Mouse (Mus musculus): ENCODE data around the gene Lingo2. TPM values are rescaled to one million over a fixed set of nuclear protein-coding genes. Genes with fewer than 3 reads are reported as not detected.

Lingo2 gene
- total RNA-seq, 1 experiment from 2014 or later = 0.81 TPM

GRCm38 (mm10) chr4:35927722-35928121, 1023.8 kb downstream of the Lingo2 start:
- no peak for ATAC-seq (ENCODE audit: extremely low read depth, insufficient number of reproducible peaks, low FRiP score, poor library complexity, severe bottlenecking)

GRCm38 (mm10) chr4:35917453-35917852, 1034.1 kb downstream of the Lingo2 start:
- no peak for ATAC-seq (ENCODE audit: extremely low read depth, insufficient number of reproducible peaks, low FRiP score, poor library complexity, severe bottlenecking)

- ATAC-seq (ENCODE audit: extremely low read depth, insufficient number of reproducible peaks, low FRiP score, poor library complexity, severe bottlenecking) = no peak
Measured at GRCm38 (mm10) chr4:35897769-35898564, 1053.6 kb downstream of the Lingo2 start.

GRCm38 (mm10) chr4:35885591-35886542, 1065.7 kb downstream of the Lingo2 start:
- ATAC-seq (ENCODE audit: extremely low read depth, insufficient number of reproducible peaks, low FRiP score, poor library complexity, severe bottlenecking) = no peak

GRCm38 (mm10) chr4:35884946-35885460, 1066.5 kb downstream of the Lingo2 start:
- no peak for ATAC-seq (ENCODE audit: extremely low read depth, insufficient number of reproducible peaks, low FRiP score, poor library complexity, severe bottlenecking)

- no peak for ATAC-seq (ENCODE audit: extremely low read depth, insufficient number of reproducible peaks, low FRiP score, poor library complexity, severe bottlenecking)
Measured at GRCm38 (mm10) chr4:35846518-35846917, 1105.0 kb downstream of the Lingo2 start.

- no peak for ATAC-seq (ENCODE audit: extremely low read depth, insufficient number of reproducible peaks, low FRiP score, poor library complexity, severe bottlenecking)
Measured at GRCm38 (mm10) chr4:35845140-35845539, 1106.4 kb downstream of the Lingo2 start.

- no peak for ATAC-seq (ENCODE audit: extremely low read depth, insufficient number of reproducible peaks, low FRiP score, poor library complexity, severe bottlenecking)
Measured at GRCm38 (mm10) chr4:35844518-35844917, 1107.0 kb downstream of the Lingo2 start.

GRCm38 (mm10) chr4:35823322-35823870, 1128.2 kb downstream of the Lingo2 start:
- ATAC-seq (ENCODE audit: extremely low read depth, insufficient number of reproducible peaks, low FRiP score, poor library complexity, severe bottlenecking) = no peak

GRCm38 (mm10) chr4:35820701-35821100, 1130.8 kb downstream of the Lingo2 start:
- ATAC-seq (ENCODE audit: extremely low read depth, insufficient number of reproducible peaks, low FRiP score, poor library complexity, severe bottlenecking) = no peak

GRCm38 (mm10) chr4:35814698-35815097, 1136.8 kb downstream of the Lingo2 start:
- ATAC-seq (ENCODE audit: extremely low read depth, insufficient number of reproducible peaks, low FRiP score, poor library complexity, severe bottlenecking) = no peak

GRCm38 (mm10) chr4:35807497-35808210, 1143.9 kb downstream of the Lingo2 start:
- no peak for ATAC-seq (ENCODE audit: extremely low read depth, insufficient number of reproducible peaks, low FRiP score, poor library complexity, severe bottlenecking)

- ATAC-seq (ENCODE audit: extremely low read depth, insufficient number of reproducible peaks, low FRiP score, poor library complexity, severe bottlenecking) = no peak
Measured at GRCm38 (mm10) chr4:35806881-35807464, 1144.6 kb downstream of the Lingo2 start.

- ATAC-seq (ENCODE audit: extremely low read depth, insufficient number of reproducible peaks, low FRiP score, poor library complexity, severe bottlenecking) = no peak
Measured at GRCm38 (mm10) chr4:35784255-35784921, 1167.2 kb downstream of the Lingo2 start.

GRCm38 (mm10) chr4:35770810-35771209, 1180.7 kb downstream of the Lingo2 start:
- no peak for ATAC-seq (ENCODE audit: extremely low read depth, insufficient number of reproducible peaks, low FRiP score, poor library complexity, severe bottlenecking)

- no peak for ATAC-seq (ENCODE audit: extremely low read depth, insufficient number of reproducible peaks, low FRiP score, poor library complexity, severe bottlenecking)
Measured at GRCm38 (mm10) chr4:35766905-35767304, 1184.6 kb downstream of the Lingo2 start.

GRCm38 (mm10) chr4:35761181-35761580, 1190.4 kb downstream of the Lingo2 start:
- no peak for ATAC-seq (ENCODE audit: extremely low read depth, insufficient number of reproducible peaks, low FRiP score, poor library complexity, severe bottlenecking)

All from neutrophil, adult 5-6 weeks (primary cell).